Mouse (Mus musculus) ES-CJ7 (cell line): ENCODE measurements at regions not wholly inside any gene's neighbourhood (a gene's known extent, or its start where the extent isn't known, plus 50 kb on each side); places are given as distances from the start of the nearest gene placed in this dataset.
A peak's percentile ranks its signal among the peaks of the same experiment; 100 is the strongest.

Experiments used
- DNase-seq: peaks from one replicate; pipeline ENCODE4 v3.0.0; 2011; ENCODE audit warnings: low read depth, low spot score

GRCm38 (mm10) chr1:91740661-91741060 is 60.6 kb upstream of the Twist2 start:
- DNase-seq, result no peak

GRCm38 (mm10) chr1:91742031-91742430 is 59.2 kb upstream of the Twist2 start:
- no peak for DNase-seq

- DNase-seq, result peak; percentile 35
Observed at GRCm38 (mm10) chr1:91742914-91743313, 58.3 kb upstream of the Twist2 start.

GRCm38 (mm10) chr1:91744076-91744475 is 57.2 kb upstream of the Twist2 start:
- DNase-seq, result no peak

- DNase-seq, result no peak
Observed at GRCm38 (mm10) chr1:91744701-91745100, 56.6 kb upstream of the Twist2 start.

GRCm38 (mm10) chr1:91747583-91747982 is 53.7 kb upstream of the Twist2 start:
- DNase-seq, result no peak
